Mouse (Mus musculus) bone marrow macrophage, adult 2 months (primary cell): Measurements from ENCODE around the gene Acot7.

ENCODE experiments used
- CTCF ChIP-seq: IDR thresholded peaks from 2 replicates; pipeline ENCODE4 v1.5.1; 2012; ENCODE audit warnings: low read depth, mild to moderate bottlenecking, low read length, moderate library complexity
- POLR2A ChIP-seq: IDR thresholded peaks from 2 replicates; pipeline ENCODE4 v1.6.1; 2012; ENCODE audit warnings: mild to moderate bottlenecking, low read depth, low read length, borderline replicate concordance

DNA sequence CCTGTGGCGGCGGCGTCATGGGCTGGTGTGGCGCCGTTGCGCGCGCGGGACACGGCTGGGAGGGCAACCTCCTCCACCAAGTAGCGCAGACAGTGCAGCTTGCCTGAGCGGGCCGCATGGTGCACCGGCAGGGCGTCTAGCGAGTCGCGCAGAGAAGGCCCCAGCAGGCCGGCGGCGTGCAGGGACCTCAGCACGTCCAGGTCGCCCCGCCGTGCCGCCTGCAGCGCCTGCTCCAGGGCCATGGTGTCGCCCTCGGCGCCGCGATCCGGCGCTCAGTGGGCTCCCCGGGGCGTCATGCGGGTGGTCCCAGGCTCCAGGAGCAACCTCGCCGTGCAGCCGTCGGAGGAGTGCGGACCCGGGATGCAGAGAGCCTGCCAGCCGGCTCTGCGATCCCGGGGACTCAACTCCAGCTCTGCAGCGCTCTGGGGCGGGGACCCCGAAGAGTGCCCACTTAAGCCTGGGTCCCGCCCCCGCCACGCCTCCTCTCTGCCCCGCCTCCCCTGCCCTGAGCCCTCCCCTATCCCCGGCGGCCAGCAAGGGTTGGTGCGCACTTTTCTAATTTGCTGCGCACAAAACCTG, 25.9 kb upstream of the Acot7 start, which contains the start of gene Espn:
- TF ChIP-seq POLR2A, result no peak
- no peak for TF ChIP-seq CTCF
